Mouse (Mus musculus) neural tube, embryonic 10.5 days (tissue): ENCODE results near the gene Nxnl2.
"Not testable (repeated sequence)": the region's sequence is repeated elsewhere in the genome, so short reads cannot be mapped to it uniquely, and the experiment has no call there.

Experiments
- DNase-seq: peaks from one replicate; pipeline ENCODE4 v3.0.0-alpha.2; 2017; ENCODE audit warnings: low spot score; ENCODE audit errors: extremely low spot score

Gene Nxnl2

GRCm38 (mm10) chr13:51178932-51179331 is 8.1 kb downstream of the Nxnl2 start:
- no peak for DNase-seq

GRCm38 (mm10) chr13:51179362-51179761 is 8.5 kb downstream of the Nxnl2 start:
- DNase-seq: no peak

GRCm38 (mm10) chr13:51182236-51182635 is 11.4 kb downstream of the Nxnl2 start:
- DNase-seq: no peak

GRCm38 (mm10) chr13:51184896-51185295 is 14.1 kb downstream of the Nxnl2 start:
- DNase-seq: no peak

GRCm38 (mm10) chr13:51190336-51190735 is 19.5 kb downstream of the Nxnl2 start:
- DNase-seq: no peak

- no peak for DNase-seq
Measured at GRCm38 (mm10) chr13:51191416-51192140, 20.8 kb downstream of the Nxnl2 start.

GRCm38 (mm10) chr13:51193893-51194292 is 23.1 kb downstream of the Nxnl2 start:
- DNase-seq: no peak

GRCm38 (mm10) chr13:51197699-51198098 is 26.9 kb downstream of the Nxnl2 start:
- no peak for DNase-seq

GRCm38 (mm10) chr13:51198186-51198585 is 27.4 kb downstream of the Nxnl2 start:
- no peak for DNase-seq

GRCm38 (mm10) chr13:51201985-51202843 is 31.4 kb downstream of the Nxnl2 start:
- DNase-seq: not testable (repeated sequence)

- DNase-seq: peak; percentile 19
Measured at GRCm38 (mm10) chr13:51202844-51203173, 32.0 kb downstream of the Nxnl2 start.

- DNase-seq: no peak
Measured at GRCm38 (mm10) chr13:51203467-51203866, 32.6 kb downstream of the Nxnl2 start.

- not testable (repeated sequence) for DNase-seq
Measured at GRCm38 (mm10) chr13:51204081-51204480, 33.3 kb downstream of the Nxnl2 start.

GRCm38 (mm10) chr13:51207965-51208364 is 37.1 kb downstream of the Nxnl2 start:
- no peak for DNase-seq

GRCm38 (mm10) chr13:51208378-51209100 is 37.7 kb downstream of the Nxnl2 start:
- DNase-seq: no peak

- no peak for DNase-seq
Measured at GRCm38 (mm10) chr13:51210639-51211038, 39.8 kb downstream of the Nxnl2 start.

GRCm38 (mm10) chr13:51214746-51215145 is 43.9 kb downstream of the Nxnl2 start:
- no peak for DNase-seq

GRCm38 (mm10) chr13:51220897-51221296 is 50.1 kb downstream of the Nxnl2 start:
- no peak for DNase-seq

- DNase-seq: no peak
Measured at GRCm38 (mm10) chr13:51221425-51222160, 50.8 kb downstream of the Nxnl2 start.
